Mouse (Mus musculus) cerebellum, postnatal 25 days (tissue): ENCODE data around the gene Rnf144b.

Experiments
- DNase-seq, 2 experiments: peaks; one replicate each; pipeline ENCODE4 v3.0.0; 2021; ENCODE audit warnings: mixed read lengths in 2 of 2

Gene Rnf144b

GRCm38 (mm10) chr13:47125595-47125994 lies 3.1 kb downstream of the Rnf144b start:
- DNase-seq, result no peak

GRCm38 (mm10) chr13:47129090-47129489 lies 6.6 kb downstream of the Rnf144b start:
- DNase-seq, result no peak

DNA sequence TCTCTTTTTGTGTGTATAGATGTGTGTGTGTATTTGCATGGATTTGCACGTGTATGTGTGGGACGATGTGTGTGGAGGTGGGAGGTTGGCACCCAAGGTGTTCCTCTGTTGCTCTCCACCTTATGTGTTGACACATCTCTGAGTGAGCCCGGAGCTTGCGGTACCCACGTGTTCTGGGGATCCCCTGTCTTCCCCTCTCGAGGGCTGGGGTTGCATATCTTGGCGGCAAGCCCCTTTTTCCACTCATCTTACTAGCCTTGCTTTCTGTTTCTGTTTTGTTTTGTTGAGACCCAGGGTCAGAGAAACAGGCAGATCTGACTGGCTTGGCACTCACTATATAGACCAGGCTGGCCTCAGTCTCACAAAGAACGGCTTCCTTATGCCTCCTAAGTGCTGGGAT lies 10.6 kb downstream of the Rnf144b start:
- DNase-seq, result no peak

GRCm38 (mm10) chr13:47134836-47135235 lies 12.4 kb downstream of the Rnf144b start:
- no peak for DNase-seq

GRCm38 (mm10) chr13:47135741-47136140 lies 13.3 kb downstream of the Rnf144b start:
- DNase-seq, result no peak

DNA sequence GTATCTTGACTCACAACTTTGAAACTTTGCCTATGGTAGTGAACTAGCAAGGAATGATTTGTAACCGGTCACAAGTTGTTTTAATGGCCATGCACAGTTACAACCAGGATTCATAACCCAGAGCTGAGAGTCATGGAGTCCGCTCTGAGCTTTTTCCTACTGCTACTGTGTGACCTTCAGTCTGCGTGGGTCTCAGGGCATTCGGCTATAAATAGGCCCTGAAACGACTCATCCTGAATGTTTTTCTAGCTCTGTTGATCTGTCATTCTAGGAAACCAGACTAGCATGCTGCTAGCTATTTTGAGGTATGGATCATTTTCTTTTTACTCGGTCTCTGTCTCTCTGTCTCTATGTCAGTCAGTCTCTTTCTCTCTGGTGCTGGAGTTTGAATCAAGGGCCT lies 20.3 kb downstream of the Rnf144b start:
- no peak for DNase-seq

DNA sequence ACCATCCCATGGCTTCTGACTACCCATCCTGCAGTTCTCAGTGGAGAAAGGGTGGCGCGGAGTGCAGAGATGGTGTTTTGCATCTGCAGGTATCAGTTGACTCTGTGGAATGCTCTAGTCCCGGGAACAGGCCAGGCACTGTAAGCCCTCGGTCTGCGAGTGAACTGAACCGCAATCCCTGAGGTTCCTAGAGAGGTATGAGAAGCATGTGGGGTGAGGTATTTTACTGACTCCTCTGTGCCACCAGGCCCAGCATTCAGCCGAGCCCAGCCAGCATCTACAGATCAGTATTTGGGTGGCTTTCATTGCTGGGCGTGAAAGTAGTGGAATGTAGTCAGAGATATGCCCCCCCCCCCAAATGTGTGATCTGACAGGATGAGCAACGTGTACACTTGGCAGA lies 23.5 kb downstream of the Rnf144b start:
- no peak for DNase-seq

DNA sequence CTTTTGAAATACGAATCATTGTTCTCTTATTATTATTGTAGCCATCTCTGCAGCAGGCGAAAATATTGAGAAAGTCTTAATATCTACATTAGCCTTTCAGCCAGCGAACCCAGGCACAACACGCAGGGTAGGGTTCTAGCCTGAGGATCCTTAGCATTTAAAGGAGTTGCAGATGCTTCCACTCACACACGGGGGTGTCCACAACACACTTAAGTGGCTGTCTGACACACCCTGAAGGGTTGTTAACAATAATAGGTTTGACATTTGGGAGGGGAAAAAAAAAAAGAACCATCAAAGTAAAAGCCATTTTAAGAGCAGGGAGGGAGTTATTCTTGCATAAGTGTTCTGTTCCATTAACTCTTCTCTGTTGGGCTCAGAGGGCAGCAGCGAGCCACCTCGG lies 23.9 kb downstream of the Rnf144b start:
- DNase-seq, result no peak

DNA sequence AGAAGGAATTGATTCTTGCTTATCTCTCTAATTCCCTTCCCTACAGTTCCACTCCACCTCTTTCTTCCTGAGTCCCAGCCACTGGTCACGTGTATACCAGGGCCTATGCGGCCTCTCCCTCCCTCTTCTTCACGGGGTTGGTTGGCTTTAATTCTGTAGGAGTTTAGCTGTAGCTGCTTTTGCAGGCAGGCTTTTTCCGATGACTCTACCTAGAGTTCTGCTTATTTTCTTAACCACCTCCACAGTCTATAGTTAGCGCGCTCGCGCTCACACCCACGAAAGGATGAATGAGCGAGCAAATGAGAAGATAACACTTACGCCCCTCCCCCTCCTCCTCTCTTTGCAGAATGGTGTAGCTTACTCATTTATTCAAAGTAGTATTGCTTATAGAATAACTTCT lies 26.1 kb downstream of the Rnf144b start:
- no peak for DNase-seq

DNA sequence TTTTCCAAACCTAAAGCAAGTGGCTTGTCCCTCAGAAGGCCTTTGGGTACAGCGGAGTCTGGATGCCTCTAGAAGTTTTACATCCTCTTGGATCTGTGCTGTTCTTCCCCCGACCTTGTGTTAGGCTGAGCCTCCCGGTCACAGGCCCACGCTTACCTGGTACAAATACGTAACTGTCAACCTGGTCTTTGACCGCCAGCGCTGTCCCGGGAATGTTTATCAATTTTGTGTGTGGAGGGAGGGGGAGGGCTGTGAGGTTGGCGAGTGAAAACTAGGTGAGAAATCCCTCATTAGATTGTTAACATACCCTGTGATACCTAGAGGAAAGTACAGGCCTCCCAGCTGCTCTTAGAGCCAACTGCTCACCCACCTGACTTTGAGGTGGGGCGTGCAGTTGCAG lies 27.5 kb downstream of the Rnf144b start:
- DNase-seq, result no peak

DNA sequence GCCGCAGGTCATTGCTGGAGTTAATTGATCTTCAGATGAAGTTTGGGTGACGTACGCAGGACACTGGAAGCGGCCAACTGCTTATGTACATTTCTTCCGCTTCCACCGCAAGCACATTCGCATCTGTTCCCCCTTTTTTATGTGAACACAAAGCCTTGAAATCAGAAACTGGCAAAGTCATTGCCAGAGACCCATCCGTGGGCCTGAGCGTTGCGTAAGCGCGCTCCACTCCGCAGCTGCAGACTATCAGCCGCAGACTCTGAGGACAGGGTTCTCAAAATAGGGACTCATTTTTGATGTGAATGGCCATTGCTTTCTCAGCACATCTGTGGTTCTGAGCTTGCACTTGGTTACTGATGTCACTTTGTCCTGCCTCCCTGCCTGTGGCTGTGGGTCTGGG lies 28.6 kb downstream of the Rnf144b start:
- DNase-seq, result no peak

DNA sequence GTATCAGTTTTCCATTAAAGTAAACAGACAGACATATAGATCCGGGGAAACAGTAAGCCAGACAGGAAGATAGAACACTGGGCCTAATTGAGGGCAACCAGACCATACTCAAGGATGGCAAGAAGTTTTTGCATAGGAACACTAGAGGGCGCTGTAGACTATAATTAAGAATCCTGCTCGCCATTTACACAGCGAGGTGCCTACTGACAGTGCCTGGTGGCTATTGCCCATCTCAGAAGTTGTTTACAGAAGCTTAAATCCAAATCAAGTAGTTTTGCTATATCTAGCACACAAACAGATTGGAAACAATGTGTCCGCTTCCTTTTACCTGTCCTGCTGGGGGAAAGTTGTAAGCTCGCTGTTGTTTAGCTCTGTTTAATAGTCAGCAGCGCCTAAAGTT lies 29.9 kb downstream of the Rnf144b start:
- DNase-seq, result peak; percentile 20 to 63

GRCm38 (mm10) chr13:47153206-47153605 lies 30.8 kb downstream of the Rnf144b start:
- DNase-seq, result no peak

DNA sequence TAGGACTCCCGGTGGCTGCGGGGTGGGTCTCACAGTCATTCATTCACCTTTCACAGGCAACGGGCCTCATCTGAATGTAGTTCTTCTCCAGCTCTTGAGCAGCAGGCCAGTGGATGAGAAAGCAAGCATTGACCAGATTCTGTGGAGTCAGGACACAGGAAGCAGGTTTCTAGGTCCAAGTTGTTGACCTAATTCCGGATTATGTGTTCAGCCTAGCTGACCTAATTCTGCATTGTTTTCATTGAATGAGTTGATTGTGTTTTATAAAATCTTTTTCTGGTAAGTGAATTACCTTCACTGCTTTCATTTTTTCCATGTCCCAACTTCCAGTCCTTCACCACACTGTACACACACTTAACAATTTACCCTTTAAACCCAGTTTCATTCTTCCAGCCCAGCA lies 32.4 kb downstream of the Rnf144b start:
- no peak for DNase-seq

- DNase-seq, result no peak
Observed at GRCm38 (mm10) chr13:47156841-47157240, 34.4 kb downstream of the Rnf144b start.

DNA sequence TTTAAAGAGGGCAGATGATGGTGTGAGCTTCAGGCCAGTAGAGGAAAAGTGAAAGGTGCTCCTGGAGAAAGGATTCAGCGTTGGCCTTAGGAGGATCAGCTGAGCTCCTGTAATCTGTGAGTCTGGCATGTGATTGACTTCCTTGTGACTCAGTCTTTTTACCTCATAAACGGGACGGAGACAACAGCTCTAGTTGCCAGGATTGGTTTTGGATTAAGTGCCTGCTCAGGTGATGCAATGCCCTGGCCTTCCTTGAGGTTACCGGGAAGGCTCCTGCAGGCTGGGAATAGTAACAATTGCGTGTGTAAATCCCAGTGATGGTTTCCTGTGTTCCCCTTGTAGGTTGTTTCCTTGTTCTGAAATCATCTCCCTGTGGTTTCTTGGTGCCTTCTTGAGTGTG lies 39.5 kb downstream of the Rnf144b start:
- DNase-seq, result no peak

DNA sequence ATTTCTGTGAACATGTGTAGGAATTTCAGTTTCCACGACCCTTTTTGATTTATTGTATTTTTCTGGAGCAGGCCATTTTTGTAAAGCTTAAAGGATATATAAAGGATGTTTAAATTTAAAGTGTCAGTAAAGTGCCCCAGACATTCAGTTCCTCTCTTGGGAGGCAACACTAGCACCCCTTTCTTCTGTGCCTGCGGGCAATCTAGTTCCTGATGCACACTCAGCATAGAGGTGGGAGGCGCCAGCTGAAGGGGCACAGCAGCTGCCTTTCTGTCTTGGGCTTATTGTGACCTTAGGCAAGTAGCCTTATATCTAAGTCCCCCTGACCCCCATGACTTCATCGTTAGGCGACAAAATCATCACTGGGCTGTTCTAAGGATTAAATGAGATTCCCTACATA lies 42.3 kb downstream of the Rnf144b start:
- DNase-seq, result no peak

DNA sequence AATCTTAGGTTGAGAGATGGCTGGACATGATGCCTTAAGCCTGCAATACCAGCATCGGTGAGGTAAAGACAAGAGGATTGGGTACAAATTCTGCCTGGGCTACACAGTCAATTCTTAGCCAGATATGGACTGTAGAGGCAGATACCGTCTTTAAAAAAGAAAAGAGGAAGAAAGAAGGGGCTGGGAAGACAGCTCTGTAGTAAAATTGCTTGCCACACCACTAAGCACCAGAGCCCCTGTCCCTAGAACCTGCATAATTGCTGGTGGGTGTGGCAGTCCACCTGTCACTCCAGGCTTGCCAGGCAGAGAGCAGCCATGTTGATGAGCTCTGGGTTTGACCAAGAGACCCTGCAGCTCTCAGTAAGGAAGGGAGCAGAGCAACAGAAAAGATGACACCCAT lies 42.8 kb downstream of the Rnf144b start:
- DNase-seq, result no peak

DNA sequence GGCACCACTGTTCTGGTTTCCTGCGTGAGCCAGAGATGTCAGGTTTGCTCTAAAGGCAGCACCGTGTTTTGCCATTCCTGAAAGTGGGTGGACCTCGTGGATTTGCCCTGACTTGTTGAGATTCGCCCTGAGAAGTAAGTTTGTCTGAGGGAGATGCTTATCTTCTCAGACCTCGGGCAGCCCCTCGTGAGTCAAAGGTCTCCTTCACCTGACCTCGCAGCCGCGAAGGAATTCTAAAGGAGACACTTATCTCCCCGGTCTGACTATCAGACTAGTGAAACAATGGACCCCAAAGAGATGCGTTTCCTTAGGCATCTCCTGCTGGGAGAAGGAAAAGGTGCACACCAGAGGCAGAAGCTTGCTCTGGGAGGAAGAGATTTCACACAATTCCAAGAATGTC lies 46.0 kb downstream of the Rnf144b start:
- no peak for DNase-seq

GRCm38 (mm10) chr13:47170026-47170425 lies 47.6 kb downstream of the Rnf144b start:
- no peak for DNase-seq

GRCm38 (mm10) chr13:47170811-47171555 lies 48.5 kb downstream of the Rnf144b start:
- DNase-seq, result no peak

- DNase-seq, result no peak
Observed at GRCm38 (mm10) chr13:47172891-47173290, 50.4 kb downstream of the Rnf144b start.

DNA sequence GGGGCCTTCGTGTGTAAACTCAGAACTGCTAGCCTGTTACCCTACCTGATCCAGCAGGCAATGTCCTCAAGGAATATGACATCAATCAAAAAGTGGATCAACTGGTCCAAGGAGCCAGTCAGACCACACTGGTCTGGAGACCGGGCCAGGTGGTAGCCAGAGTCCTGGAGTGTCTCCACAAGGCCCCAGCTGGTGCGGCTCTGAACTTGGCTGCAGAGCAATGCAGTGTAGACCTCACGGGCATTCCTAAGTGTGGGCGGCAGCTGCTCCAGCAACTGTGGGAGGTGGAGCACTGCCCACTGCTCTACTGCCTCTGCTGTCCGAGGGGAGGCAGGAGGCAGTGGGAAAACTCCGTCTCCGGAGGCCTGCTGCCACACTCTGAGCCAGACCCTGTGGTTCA lies 55.7 kb downstream of the Rnf144b start:
- no peak for DNase-seq

DNA sequence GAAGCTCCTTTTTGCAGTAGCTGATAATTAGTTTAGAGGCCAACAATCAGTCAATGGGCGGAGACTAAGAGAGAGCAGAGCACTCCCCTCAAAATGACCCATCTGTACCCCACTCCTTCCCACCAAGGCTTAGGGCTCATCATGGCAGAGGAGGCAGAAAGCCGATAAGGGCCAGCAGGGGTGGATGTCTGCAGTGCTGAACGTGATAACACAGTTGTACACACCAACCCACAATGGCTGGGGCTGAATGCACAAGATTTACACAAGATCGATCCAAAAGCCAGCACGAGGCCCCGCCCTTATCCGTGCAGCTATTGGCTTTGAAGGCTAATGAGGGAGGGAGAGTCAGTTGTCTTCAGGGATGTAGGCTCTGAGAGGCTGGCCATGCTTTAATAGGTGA lies 58.3 kb downstream of the Rnf144b start:
- DNase-seq, result no peak

DNA sequence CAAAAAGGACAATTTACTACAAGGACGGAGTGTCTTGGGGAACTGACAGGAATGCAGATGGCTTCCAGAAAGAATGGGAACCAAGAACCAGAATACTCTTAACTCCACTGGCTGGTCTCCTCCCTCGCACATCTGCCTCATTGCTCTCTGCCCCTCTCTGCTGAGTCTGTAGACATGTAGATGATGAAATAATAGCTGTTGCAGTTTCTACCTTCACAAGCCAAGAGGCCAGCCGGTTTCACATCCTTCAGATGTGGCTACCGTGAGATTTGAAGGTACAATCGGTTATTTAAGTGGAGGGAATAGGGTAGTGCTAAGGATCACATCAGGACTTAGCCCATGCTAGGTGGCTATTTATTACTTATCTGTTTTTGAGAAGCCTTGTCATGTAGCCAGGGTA lies 59.9 kb downstream of the Rnf144b start:
- no peak for DNase-seq
